8 mouse cellular contexts compared by ENCODE assay signal in genomic region chr13:21995331-21995914, GRCm38 (mm10). TPM values are rescaled to one million over a fixed set of nuclear protein-coding genes. Genes with fewer than 3 reads are reported as not detected.
DNase-seq lines count a peak whose midpoint lies in the region; ATAC-seq and TF ChIP-seq lines count a peak whose summit lies in the region.

No protein-coding gene starts in this region.

- no peak overlapping the region for H3K27ac ChIP-seq in kidney, embryonic 15.5 days
- H3K27ac ChIP-seq in forebrain, embryonic 11.5 days (ENCODE audit: low read depth, low read length), result no peak overlapping the region
- no peak overlapping the region for H3K27ac ChIP-seq in intestine, embryonic 15.5 days

- peak overlapping the region; percentile 41 for H3K4me3 ChIP-seq in kidney, embryonic 15.5 days (replicated peaks)
- H3K4me3 ChIP-seq in G1E (ENCODE audit: low read depth, low read length), result peak overlapping the region; percentile 66; the same call in 1 of the 2 replicates
- H3K4me3 ChIP-seq in forebrain, embryonic 11.5 days (ENCODE audit: low read depth, low read length), result peak overlapping the region; percentile 39
- peak overlapping the region; percentile 42 for H3K4me3 ChIP-seq in intestine, embryonic 15.5 days (replicated peaks)

- H3K36me3 ChIP-seq in kidney, embryonic 15.5 days, result no peaks in the 10 kb centered on the region
- no peaks in the 10 kb centered on the region for H3K36me3 ChIP-seq in G1E (replicated peaks)
- H3K36me3 ChIP-seq in forebrain, embryonic 11.5 days (ENCODE audit: control insufficient read depth, insufficient read depth, low read length), result no peaks in the 10 kb centered on the region
- H3K36me3 ChIP-seq in intestine, embryonic 15.5 days, result no peaks in the 10 kb centered on the region

- H3K4me1 ChIP-seq in kidney, embryonic 15.5 days, result peaks cover 25% of the 10 kb centered on the region
- peaks cover 29% of the 10 kb centered on the region for H3K4me1 ChIP-seq in G1E (ENCODE audit: insufficient read depth, low read depth, low read length)
- H3K4me1 ChIP-seq in forebrain, embryonic 11.5 days (replicated peaks; ENCODE audit: control insufficient read depth, insufficient read depth, low read length), result no peaks in the 10 kb centered on the region; the same call in 1 of the 2 replicates
- peaks cover 6% of the 10 kb centered on the region; the same call in 1 of the 2 replicates for H3K4me1 ChIP-seq in intestine, embryonic 15.5 days (replicated peaks)

- under 1% methylated on average over 21 of the region's 21 CpGs for WGBS in kidney, embryonic 15.5 days
- 2% methylated on average over 21 of the region's 21 CpGs for WGBS in forebrain, embryonic 11.5 days
- under 1% methylated on average over 21 of the region's 21 CpGs for WGBS in intestine, embryonic 15.5 days

- peak overlapping the region; percentile 62 for H3K4me2 ChIP-seq in kidney, embryonic 15.5 days
- peak overlapping the region; percentile 65 for H3K4me2 ChIP-seq in forebrain, embryonic 11.5 days (ENCODE audit: low read depth, low read length, severe bottlenecking)
- H3K4me2 ChIP-seq in intestine, embryonic 15.5 days (replicated peaks), result peak overlapping the region; percentile 61

- 0 out of 2 replicates have a peak, but pooled peaks have one; percentile 66 for ATAC-seq in kidney, embryonic 15.5 days (replicated peaks; ENCODE audit: low FRiP score)
- ATAC-seq in G1E (ENCODE audit: extremely low read depth, insufficient number of reproducible peaks, low FRiP score, poor library complexity, severe bottlenecking), result no peak
- ATAC-seq in forebrain, embryonic 11.5 days (replicated peaks; ENCODE audit: low FRiP score), result peak; percentile 61
- ATAC-seq in intestine, embryonic 15.5 days, result peak; percentile 80
- ATAC-seq in megakaryocyte-erythroid progenitor cell, adult 5-6 weeks (replicated peaks; ENCODE audit: low FRiP score, low TSS enrichment, poor library complexity, severe bottlenecking), result peak; percentile 70

- H3K27me3 ChIP-seq in kidney, embryonic 15.5 days, result peaks cover 83% of the 10 kb centered on the region
- H3K27me3 ChIP-seq in G1E (ENCODE audit: insufficient read depth, low read length), result peaks cover 54% of the 10 kb centered on the region
- peaks cover 42% of the 10 kb centered on the region for H3K27me3 ChIP-seq in forebrain, embryonic 11.5 days (ENCODE audit: control insufficient read depth, insufficient read depth, low read length)
- H3K27me3 ChIP-seq in intestine, embryonic 15.5 days (replicated peaks), result peaks cover 45% of the 10 kb centered on the region

- no peak for TF ChIP-seq CTCF in G1E (IDR thresholded peaks at IDR 0.05; ENCODE audit: low read depth, low read length)

- DNase-seq in kidney, adult 11 months, result no peak
- DNase-seq in G1E (ENCODE audit: low spot score), result no peak
- DNase-seq in forebrain, embryonic 11.5 days (ENCODE audit: low spot score), result peak; percentile 71
- peak; percentile 43 to 45 for DNase-seq in thymus, postnatal 36 days
- DNase-seq in urinary bladder, postnatal 25 days (ENCODE audit: low spot score), result no peak

- no peaks in the 10 kb centered on the region for H3K9me3 ChIP-seq in kidney, embryonic 15.5 days (replicated peaks)
- H3K9me3 ChIP-seq in G1E (replicated peaks), result peaks cover 9% of the 10 kb centered on the region
- H3K9me3 ChIP-seq in forebrain, embryonic 11.5 days (ENCODE audit: control insufficient read depth, low read length), result no peaks in the 10 kb centered on the region
- H3K9me3 ChIP-seq in intestine, embryonic 15.5 days, result no peaks in the 10 kb centered on the region

- no peak overlapping the region for H3K9ac ChIP-seq in kidney, embryonic 15.5 days
- peak overlapping the region; percentile 35 for H3K9ac ChIP-seq in forebrain, embryonic 11.5 days (ENCODE audit: low read length)
- peak overlapping the region; percentile 4; the same call in 1 of the 2 replicates for H3K9ac ChIP-seq in intestine, embryonic 15.5 days

RNA-seq across cellular contexts. Expression of gene Prss16, which starts 14.1 kb away (rescaled TPM):
- polyA plus RNA-seq in kidney, embryonic 15.5 days (2015; fragmentation: Nextera tagmentation; extraction: Ambion mirVana), result 0.14 and 0.35 TPM in 2 replicates
- not detected in 2 replicates for total RNA-seq in G1E (2014; fragmentation: Nextera tagmentation)
- 0.22 and 0.23 TPM in 2 replicates for total RNA-seq in G1E (2017)
- polyA plus RNA-seq in G1E (2012), result 0.03 and 0.04 TPM in 2 replicates
- 0.37 TPM in 1 of 2 replicates, not detected in the other for polyA plus RNA-seq in forebrain, embryonic 11.5 days (2014; fragmentation: Nextera tagmentation; extraction: Ambion mirVana)
- polyA plus RNA-seq in intestine, embryonic 15.5 days (2015; fragmentation: Nextera tagmentation; extraction: Ambion mirVana), result 1.4 and 1.5 TPM in 2 replicates
- not detected in 2 replicates for total RNA-seq in megakaryocyte-erythroid progenitor cell, adult 5-6 weeks (2014; fragmentation: Nextera tagmentation)
- 0.19 and 0.89 TPM in 2 replicates for total RNA-seq in megakaryocyte-erythroid progenitor cell, adult 5-6 weeks (2017)

RNA-seq across cellular contexts. Expression of gene Pom121l2, which starts 14.4 kb away (rescaled TPM):
- polyA plus RNA-seq in kidney, embryonic 15.5 days (2015; fragmentation: Nextera tagmentation; extraction: Ambion mirVana), result 0.08 and 0.17 TPM in 2 replicates
- total RNA-seq in G1E (2014; fragmentation: Nextera tagmentation) (not detected in 2 replicates), G1E (2017) (not detected in 2 replicates)
- not detected in 2 replicates for polyA plus RNA-seq in G1E (2012)
- 0.12 TPM in 1 of 2 replicates, not detected in the other for polyA plus RNA-seq in forebrain, embryonic 11.5 days (2014; fragmentation: Nextera tagmentation; extraction: Ambion mirVana)
- polyA plus RNA-seq in intestine, embryonic 15.5 days (2015; fragmentation: Nextera tagmentation; extraction: Ambion mirVana), result 0.06 TPM in 1 of 2 replicates, not detected in the other
- not detected in 2 replicates for total RNA-seq in megakaryocyte-erythroid progenitor cell, adult 5-6 weeks (2014; fragmentation: Nextera tagmentation)
- not detected in 2 replicates for total RNA-seq in megakaryocyte-erythroid progenitor cell, adult 5-6 weeks (2017)

RNA-seq across cellular contexts. Expression of gene Hist1h2ah, which starts 39.9 kb away (rescaled TPM):
- 9.8 and 11.2 TPM in 2 replicates for polyA plus RNA-seq in kidney, embryonic 15.5 days (2015; fragmentation: Nextera tagmentation; extraction: Ambion mirVana)
- 177 and 303 TPM in 2 replicates for total RNA-seq in G1E (2014; fragmentation: Nextera tagmentation)
- total RNA-seq in G1E (2017), result 2,043 and 4,016 TPM in 2 replicates
- polyA plus RNA-seq in G1E (2012), result 5,681 and 9,617 TPM in 2 replicates
- 5.6 TPM in 1 of 2 replicates, not detected in the other for polyA plus RNA-seq in forebrain, embryonic 11.5 days (2014; fragmentation: Nextera tagmentation; extraction: Ambion mirVana)
- 3.0 and 7.8 TPM in 2 replicates for polyA plus RNA-seq in intestine, embryonic 15.5 days (2015; fragmentation: Nextera tagmentation; extraction: Ambion mirVana)
- total RNA-seq in megakaryocyte-erythroid progenitor cell, adult 5-6 weeks (2014; fragmentation: Nextera tagmentation), result 11.1 TPM in 1 of 2 replicates, not detected in the other
- 482 and 578 TPM in 2 replicates for total RNA-seq in megakaryocyte-erythroid progenitor cell, adult 5-6 weeks (2017)

RNA-seq across cellular contexts. Expression of gene Hist1h2bk, which starts 40.2 kb away (rescaled TPM):
- 8.8 and 12.6 TPM in 2 replicates for polyA plus RNA-seq in kidney, embryonic 15.5 days (2015; fragmentation: Nextera tagmentation; extraction: Ambion mirVana)
- total RNA-seq in G1E (2014; fragmentation: Nextera tagmentation) (229 and 286 TPM in 2 replicates), G1E (2017) (1,693 and 2,296 TPM in 2 replicates)
- polyA plus RNA-seq in G1E (2012), result 11.8 and 30.4 TPM in 2 replicates
- 5.4 and 11.9 TPM in 2 replicates for polyA plus RNA-seq in forebrain, embryonic 11.5 days (2014; fragmentation: Nextera tagmentation; extraction: Ambion mirVana)
- polyA plus RNA-seq in intestine, embryonic 15.5 days (2015; fragmentation: Nextera tagmentation; extraction: Ambion mirVana), result 5.0 and 5.8 TPM in 2 replicates
- total RNA-seq in megakaryocyte-erythroid progenitor cell, adult 5-6 weeks (2014; fragmentation: Nextera tagmentation), result 142 and 423 TPM in 2 replicates
- 812 and 1,118 TPM in 2 replicates for total RNA-seq in megakaryocyte-erythroid progenitor cell, adult 5-6 weeks (2017)

RNA-seq across cellular contexts. Expression of gene Hist1h4i, which starts 45.7 kb away (rescaled TPM):
- polyA plus RNA-seq in kidney, embryonic 15.5 days (2015; fragmentation: Nextera tagmentation; extraction: Ambion mirVana), result 30.5 and 31.4 TPM in 2 replicates
- total RNA-seq in G1E (2014; fragmentation: Nextera tagmentation), result 26.2 and 52.2 TPM in 2 replicates
- total RNA-seq in G1E (2017), result 284 and 309 TPM in 2 replicates
- polyA plus RNA-seq in G1E (2012), result 12.6 and 17.3 TPM in 2 replicates
- 52.1 and 59.1 TPM in 2 replicates for polyA plus RNA-seq in forebrain, embryonic 11.5 days (2014; fragmentation: Nextera tagmentation; extraction: Ambion mirVana)
- polyA plus RNA-seq in intestine, embryonic 15.5 days (2015; fragmentation: Nextera tagmentation; extraction: Ambion mirVana), result 21.0 and 23.6 TPM in 2 replicates
- 56.5 and 110 TPM in 2 replicates for total RNA-seq in megakaryocyte-erythroid progenitor cell, adult 5-6 weeks (2014; fragmentation: Nextera tagmentation)
- 136 and 141 TPM in 2 replicates for total RNA-seq in megakaryocyte-erythroid progenitor cell, adult 5-6 weeks (2017)

Comparison
In these comparisons a context has a peak if more than half of its experiments do, and no peak if none do; other contexts are left out.
1. DNase-seq: peak in forebrain, embryonic 11.5 days (single experiment) and thymus, postnatal 36 days (2 of 2); none in kidney, adult 11 months (single experiment), G1E (single experiment) and urinary bladder, postnatal 25 days (single experiment).
2. RNA of gene Hist1h2ah, which starts 39.9 kb away (polyA plus RNA-seq): 5,681 to 9,617 TPM in G1E; 9.8 to 11.2 TPM in kidney, embryonic 15.5 days, 5.6 TPM in forebrain, embryonic 11.5 days and 3.0 to 7.8 TPM in intestine, embryonic 15.5 days; every median in the first group is over 100 times any median in the second.
3. Peak in every context shown above with its lines, with median percentiles within 50 percentile points of each other: H3K4me2 ChIP-seq and H3K4me3 ChIP-seq.